Mouse (Mus musculus): ENCODE measurements around the gene Mia.

Mia gene

GRCm38 (mm10) chr7:27185986-27186385 lies 5.0 kb upstream of the Mia start:
- DNase-seq (ENCODE audit: low read depth in 1 of 2, low spot score in 2 of 2) = no peak

DNA sequence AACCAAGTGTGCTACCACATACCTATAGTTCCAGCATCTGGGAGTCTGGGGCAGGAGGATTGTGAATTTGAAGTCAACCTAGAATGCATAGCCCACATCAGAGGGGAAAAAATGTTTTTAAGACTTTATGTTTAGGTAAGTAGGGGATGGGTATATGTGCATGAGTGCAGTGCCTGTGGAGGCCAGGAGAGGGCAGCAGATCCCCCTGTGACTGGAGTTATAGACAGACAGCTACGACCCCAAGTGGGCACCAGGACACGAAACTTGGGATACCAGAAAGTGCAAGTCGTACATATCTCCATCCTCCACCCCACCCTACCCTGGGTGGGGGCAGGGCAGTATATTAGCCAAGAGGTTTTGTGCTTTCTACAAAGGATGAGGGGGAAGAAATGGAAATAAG lies 4.0 kb upstream of the Mia start:
- DNase-seq (ENCODE audit: low read depth in 1 of 2, low spot score in 2 of 2) = no peak

DNA sequence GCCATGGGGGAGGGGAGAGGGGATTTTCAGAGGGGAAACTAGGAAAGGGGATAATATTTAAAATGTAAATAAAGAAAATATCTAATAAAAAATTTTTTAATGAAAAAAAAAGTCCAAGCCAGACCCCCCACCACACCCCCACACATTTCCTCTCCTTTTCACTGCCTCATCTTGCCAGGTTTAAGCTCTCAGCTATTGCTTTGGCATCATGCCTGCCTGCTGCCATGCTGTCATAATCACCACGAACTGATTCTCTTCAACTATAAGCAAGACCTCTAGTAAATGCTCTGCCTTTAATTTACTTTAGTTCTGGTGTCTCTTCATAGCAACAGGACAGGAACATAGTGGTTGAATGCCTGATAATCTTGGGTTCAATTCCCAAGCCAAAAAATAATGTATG lies 1.5 kb upstream of the Mia start:
- no peak for DNase-seq (ENCODE audit: low read depth in 1 of 2, low spot score in 2 of 2)

- DNase-seq (ENCODE audit: low read depth in 1 of 2, low spot score in 2 of 2) = no peak
Measured at GRCm38 (mm10) chr7:27180036-27180435, 921 bp downstream of the Mia start.

GRCm38 (mm10) chr7:27179217-27179918 lies 1.6 kb downstream of the Mia start:
- DNase-seq (ENCODE audit: low read depth in 1 of 2, low spot score in 2 of 2) = no peak

GRCm38 (mm10) chr7:27178324-27179216 lies 2.4 kb downstream of the Mia start, which contains the start of gene Rab4b:
Gene Rab4b, minus strand, starts transcription at chr7:27178896.
- peak; percentile 97 to 98 for DNase-seq (ENCODE audit: low read depth in 1 of 2, low spot score in 2 of 2)

DNA sequence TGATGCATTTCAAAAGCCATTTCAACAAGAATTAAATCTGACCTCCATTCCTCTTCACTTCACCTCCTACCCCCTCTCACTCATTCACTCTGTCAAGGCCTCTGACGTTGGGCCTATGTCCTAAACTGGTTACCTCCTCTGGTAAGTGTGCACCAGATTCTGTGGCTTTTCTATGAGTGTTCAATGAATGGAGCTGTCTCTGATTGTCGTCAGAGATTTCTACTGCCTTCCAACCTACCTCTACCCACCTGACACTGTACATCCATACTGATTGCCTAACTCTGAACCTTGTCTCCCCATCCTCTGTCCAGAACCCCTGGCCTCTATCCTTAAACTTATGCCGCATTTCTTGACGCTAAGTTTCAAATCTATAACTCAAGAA lies 3.0 kb downstream of the Mia start:
- no peak for DNase-seq (ENCODE audit: low read depth in 1 of 2, low spot score in 2 of 2)

- no peak for DNase-seq (ENCODE audit: low read depth in 1 of 2, low spot score in 2 of 2)
Measured at GRCm38 (mm10) chr7:27174896-27175295, 6.1 kb downstream of the Mia start.

GRCm38 (mm10) chr7:27174496-27174895 lies 6.5 kb downstream of the Mia start:
- DNase-seq (ENCODE audit: low read depth in 1 of 2, low spot score in 2 of 2) = no peak

GRCm38 (mm10) chr7:27170981-27171380 lies 10.0 kb downstream of the Mia start:
- no peak for DNase-seq (ENCODE audit: low read depth in 1 of 2, low spot score in 2 of 2)

DNA sequence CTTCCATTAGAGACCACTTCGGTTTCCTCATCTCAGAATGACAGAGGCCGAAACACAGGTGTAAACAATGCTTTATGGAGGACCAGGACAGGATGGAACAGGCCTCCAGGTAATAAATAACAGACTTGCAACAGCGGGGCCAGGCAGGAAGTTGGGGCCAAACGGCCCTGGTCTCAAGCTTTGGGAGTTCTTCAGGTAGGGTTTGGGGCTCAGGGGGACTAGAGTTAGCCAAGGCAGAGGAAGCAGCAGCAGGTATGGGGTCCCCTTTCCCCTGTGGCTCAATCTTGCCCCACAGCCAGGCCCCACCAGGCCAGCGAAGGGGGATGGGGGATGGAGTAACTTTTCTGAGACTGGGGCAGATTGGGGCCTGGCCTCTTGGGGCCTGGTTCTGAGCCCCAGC lies 12.6 kb downstream of the Mia start:
- DNase-seq (ENCODE audit: low read depth in 1 of 2, low spot score in 2 of 2) = no peak

DNA sequence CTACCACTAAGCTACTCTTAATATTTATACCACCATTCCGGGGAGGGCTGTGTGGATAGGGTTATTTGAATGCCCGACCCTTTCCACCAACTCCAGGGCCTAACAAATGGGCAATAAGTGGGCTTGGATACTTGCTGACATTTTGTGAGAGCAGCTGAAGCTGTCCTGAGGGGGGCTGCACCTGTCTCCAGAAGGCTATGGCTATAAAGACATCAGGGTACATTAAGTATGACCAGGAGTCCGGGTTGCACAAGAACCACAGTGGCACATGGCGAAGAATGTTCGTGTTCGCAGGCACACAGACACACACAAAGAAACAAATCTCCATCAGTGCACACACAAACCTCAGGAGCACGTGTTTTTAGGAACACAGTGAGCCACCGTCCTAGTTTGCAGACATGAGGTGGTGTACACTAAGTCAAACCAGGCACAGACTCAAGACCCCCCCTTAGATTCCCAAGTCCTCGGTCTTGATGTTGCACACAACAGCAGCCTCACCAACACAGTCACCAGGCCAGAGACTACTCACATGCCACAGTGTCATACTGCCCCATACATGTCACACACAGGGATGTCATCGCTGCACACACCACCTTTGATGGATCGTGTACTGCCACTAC lies 13.4 kb downstream of the Mia start:
- DNase-seq (ENCODE audit: low read depth in 1 of 2, low spot score in 2 of 2) = no peak

- peak; percentile 83 to 91 for DNase-seq (ENCODE audit: low read depth in 1 of 2, low spot score in 2 of 2)
Measured at GRCm38 (mm10) chr7:27166614-27167474, 14.1 kb downstream of the Mia start, which contains the start of gene Egln2. Gene Egln2, minus strand, starts transcription at chr7:27166802.

DNA sequence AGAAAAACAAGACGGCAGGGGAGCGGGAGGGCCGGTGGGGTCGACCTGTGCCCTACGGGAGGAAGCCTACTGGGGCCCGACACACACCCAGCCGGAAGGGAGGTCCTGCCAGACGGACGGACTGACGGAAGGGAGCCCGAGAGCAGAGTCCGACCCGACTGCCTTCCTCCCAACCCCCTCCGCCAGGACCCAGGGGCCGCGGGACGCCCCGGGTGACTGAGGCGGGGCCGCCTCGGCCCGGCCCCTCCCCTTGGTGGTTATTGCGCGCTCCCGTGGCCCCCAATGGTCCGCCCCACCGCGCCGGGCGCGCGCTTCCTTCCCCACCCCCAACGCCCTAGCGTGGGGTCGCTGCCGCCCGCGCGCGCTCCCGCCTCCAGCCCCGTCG lies 14.7 kb downstream of the Mia start:
- peak; percentile 40 to 65 for DNase-seq (ENCODE audit: low read depth in 1 of 2, low spot score in 2 of 2)

- DNase-seq (ENCODE audit: low read depth in 1 of 2, low spot score in 2 of 2) = no peak
Measured at GRCm38 (mm10) chr7:27165696-27166095, 15.3 kb downstream of the Mia start.

DNA sequence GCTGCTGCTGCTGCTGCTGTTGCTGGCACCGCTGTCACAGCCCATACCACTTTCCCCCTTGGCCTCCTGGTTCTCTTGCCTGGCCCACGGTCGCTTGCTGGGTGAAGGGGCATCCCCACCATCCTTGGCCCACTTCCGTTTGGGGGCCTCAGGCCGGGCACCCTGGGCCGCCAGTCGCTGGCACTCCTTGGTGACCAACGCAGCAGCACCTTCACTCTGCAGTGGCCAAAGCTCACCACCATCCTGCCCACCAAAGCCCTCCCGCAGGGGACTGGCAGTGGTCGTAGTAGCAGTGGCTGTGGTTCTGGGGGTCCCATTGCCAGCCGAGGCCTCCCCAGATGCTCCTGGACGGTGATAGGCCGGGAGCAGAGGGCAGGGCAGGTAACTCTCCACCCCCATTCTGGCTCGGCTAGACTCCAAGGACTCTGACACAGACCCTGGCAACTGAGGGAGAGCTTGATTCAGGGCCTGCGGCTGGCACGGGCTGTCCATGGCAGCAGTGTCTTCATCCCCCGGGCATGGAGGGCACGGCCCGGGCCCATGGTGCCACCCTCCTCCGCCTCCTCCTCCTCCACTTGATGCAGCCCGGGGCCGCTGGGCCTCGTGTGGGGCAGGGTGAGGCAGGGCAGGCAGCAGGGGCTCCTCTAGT lies 15.8 kb downstream of the Mia start:
- no peak for DNase-seq (ENCODE audit: low read depth in 1 of 2, low spot score in 2 of 2)

GRCm38 (mm10) chr7:27164112-27164947 lies 16.6 kb downstream of the Mia start:
- DNase-seq (ENCODE audit: low read depth in 1 of 2, low spot score in 2 of 2) = no peak

DNA sequence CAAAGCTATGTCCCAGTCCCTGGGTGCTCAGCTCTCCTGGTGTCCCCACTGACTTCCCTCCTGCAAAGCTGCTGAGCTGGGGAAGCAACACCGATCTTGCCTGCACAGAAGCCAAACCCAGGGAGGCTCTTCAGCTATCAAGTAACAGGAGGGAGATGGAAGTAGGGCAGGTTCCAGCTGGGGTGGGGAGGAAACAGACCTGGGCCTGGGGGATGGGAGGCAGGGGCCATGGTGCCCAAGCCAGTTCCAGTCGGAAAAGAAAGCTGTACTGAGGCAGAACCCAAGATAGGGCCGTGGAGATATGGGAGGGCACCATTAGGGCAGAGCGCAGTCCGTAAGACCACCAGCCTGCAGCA lies 17.5 kb downstream of the Mia start:
- DNase-seq (ENCODE audit: low read depth in 1 of 2, low spot score in 2 of 2) = no peak

DNA sequence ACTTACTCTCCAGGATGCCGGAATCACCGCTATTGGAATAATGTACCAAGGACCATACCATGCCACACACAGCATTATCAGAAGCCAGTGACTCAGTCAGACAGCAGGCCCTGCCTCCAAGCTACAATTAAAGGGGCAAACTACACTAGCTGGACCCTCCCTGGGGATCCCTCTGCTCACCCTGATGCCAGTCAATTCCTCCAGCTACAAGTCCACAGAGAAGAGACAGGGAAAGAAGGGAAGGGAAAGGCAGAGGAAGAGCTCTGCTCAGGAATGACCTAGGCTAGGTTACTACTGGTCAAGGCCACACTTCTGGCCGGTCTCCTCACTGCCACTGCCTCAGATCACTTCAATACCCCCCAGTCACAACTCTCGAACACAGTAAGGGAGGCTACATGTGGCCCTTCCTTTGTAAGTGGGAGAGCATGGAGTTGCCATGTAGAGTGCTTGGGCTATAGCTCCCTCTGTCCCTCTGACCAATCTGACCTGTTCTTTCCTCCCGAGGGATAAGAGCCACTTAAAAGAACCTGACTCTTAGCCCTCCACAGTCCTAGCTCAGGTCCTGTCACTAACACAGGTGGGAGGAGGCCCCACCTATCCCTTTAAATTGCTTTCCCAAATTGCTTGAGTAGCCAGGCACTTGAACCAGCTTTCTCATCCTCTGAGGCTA lies 18.0 kb downstream of the Mia start:
- DNase-seq (ENCODE audit: low read depth in 1 of 2, low spot score in 2 of 2) = no peak
